Mouse (Mus musculus) urinary bladder, postnatal 10 days (tissue): ENCODE data around the gene Hist2h3b.
"Not testable (repeated sequence)": the region's sequence is repeated elsewhere in the genome, so short reads cannot be mapped to it uniquely, and the experiment has no call there.

Experiments used
- DNase-seq: peaks from one replicate; pipeline ENCODE4 v3.0.0; 2022; ENCODE audit warnings: low spot score

The Hist2h3b gene

DNA sequence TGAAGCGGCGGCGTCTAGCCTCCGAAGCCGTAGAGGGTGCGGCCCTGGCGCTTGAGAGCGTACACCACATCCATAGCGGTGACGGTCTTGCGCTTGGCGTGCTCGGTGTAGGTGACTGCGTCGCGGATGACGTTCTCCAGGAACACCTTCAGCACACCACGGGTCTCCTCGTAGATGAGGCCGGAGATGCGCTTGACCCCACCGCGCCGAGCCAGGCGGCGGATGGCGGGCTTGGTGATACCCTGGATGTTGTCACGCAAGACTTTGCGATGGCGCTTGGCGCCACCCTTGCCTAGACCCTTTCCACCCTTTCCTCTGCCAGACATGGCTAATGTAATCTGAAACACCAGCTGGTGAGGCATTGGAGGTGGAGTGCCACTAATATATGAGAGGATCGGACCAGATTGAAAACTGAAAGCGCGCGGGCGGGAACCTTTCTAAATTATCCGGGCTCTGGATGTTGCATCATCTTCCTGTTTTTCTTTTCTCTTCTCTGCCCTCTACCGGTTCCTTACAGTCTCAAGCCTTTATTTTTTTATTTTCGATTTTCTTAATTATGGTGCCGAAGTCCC is 5.4 kb upstream of the Hist2h3b start, which contains the start of gene Hist2h4:
Gene Hist2h4 (minus strand): TSS at position 333 of the 572 bp plus-strand sequence.
- peak; percentile 83 for DNase-seq

DNA sequence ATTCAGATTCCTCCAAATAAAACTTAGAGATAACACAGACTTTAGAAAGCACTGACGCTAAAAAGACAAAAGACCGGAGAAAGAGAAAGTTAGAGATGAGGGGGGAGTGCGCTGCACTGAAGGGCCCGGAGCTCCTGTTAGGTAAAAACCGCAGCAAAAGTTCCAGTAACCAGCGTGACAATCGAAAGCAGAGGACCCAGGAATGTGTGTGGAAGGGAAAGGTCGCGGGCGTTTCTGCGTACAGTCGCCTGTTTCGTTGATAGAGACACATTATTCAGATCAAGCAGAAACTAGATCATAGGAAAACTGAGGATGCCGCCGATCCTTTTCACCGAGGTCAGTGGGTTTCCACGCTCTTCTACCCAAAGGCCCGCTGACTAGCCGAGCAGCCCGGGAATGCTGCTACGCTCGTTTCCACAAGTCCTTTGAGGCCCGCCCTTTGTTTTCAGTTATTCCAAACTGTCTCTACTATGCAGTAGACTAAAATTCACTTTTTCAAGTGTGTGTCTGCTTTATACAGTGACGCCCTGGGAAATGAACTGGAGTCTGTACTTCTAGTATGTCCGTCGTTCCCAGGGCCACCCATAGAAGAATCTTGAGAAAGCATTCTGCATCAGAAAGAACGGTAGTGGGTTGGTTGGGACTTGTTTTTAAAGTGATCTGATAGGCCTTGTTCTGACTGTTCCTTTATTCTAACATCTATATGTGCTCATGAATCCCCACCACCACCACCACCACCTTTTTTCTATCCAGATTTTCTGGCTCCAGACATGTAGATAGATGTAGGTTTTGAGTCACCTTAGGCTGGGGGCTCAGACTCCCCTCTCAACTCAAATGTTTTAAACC is 4.7 kb upstream of the Hist2h3b start:
- DNase-seq = no peak

DNA sequence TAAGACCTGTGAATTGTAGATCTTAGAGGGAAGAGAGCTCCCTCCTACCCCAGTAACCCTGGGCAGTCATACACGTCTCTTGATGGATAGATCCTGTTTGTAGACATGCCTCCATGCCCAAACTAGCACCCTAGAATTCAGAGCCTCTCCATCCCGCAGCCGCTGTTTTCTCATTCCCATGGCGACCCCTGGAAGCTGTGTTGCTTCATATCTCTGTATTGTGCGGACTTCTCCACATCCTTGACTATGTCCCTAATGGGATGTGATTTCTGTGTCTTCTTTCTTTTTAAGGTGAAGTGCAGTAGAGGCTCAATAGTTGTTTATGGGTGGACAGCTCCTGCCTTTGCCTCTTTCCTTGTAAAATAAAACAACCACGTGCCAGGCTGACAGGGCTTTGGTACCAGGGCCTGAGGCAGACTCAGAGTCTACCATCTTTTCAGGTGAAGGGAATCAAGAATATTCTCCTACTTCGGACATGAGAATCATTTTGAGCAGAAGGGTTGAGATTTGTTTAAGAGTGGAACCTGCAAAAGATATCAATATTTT is 4.0 kb upstream of the Hist2h3b start:
- DNase-seq = no peak

DNA sequence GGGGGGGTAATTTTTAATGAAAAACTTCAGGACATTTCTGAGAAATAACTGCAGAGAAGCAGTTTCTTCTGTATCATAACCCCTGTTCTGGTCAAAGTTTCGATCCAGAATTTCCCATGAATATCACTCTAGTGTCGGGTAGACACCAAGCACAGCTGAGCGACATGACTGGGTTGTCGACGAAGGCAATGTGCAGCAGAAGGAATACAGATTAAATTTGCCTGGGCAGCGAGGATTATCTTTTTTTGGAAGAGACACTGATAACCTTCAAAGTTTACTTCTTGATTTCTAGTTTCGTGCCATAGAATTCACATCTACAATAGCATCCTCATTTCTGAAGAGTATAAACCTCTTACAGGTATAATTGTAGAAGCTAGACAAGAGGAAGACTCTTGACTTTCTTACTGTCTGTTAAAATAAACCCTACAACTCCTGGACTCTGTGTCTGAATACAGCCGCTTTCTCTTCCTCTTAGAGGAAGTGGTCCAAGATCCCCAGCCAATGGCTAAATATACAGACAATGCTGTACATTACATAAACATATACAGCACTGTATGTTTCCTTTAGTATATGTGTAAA is 2.2 kb upstream of the Hist2h3b start:
- no peak for DNase-seq

DNA sequence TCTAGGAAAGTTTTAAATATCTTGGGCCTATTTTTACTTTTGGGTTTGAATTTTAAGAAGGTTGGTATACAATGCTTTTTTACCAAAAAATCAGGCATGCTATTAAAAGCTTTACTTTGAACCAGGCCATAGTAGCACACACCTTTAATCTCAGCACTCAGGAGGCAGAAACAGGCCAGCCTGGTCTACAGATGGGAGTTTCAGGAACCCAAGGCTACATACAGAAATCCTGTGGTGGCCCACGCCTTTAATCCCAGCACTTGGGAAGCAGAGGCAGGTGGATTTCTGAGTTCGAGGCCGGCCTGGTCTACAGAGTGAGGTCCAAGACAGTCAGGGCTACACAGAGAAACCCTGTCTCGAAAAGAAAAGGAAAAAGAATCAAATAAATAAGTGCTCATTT is 913 bp upstream of the Hist2h3b start:
- no peak for DNase-seq

DNA sequence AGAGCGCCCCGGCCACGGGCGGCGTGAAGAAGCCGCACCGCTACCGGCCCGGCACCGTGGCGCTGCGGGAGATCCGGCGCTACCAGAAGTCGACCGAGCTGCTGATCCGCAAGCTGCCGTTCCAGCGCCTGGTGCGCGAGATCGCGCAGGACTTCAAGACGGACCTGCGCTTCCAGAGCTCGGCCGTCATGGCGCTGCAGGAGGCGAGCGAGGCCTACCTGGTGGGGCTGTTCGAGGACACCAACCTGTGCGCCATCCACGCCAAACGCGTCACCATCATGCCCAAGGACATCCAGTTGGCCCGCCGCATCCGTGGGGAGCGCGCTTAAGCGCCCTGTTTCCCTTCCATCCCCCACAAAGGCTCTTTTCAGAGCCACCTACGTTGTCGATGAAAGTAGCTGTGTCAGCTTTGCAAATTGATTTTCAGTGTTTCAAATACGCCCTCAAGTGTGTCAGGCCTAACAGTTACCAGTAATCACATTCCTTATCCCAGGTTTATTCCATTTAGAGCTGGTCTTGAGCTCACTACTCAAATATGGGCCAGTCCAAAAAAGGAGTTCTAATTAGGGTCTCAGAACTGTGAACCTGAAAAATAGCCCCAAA is 423 bp downstream of the Hist2h3b start:
- DNase-seq = not testable (repeated sequence)

DNA sequence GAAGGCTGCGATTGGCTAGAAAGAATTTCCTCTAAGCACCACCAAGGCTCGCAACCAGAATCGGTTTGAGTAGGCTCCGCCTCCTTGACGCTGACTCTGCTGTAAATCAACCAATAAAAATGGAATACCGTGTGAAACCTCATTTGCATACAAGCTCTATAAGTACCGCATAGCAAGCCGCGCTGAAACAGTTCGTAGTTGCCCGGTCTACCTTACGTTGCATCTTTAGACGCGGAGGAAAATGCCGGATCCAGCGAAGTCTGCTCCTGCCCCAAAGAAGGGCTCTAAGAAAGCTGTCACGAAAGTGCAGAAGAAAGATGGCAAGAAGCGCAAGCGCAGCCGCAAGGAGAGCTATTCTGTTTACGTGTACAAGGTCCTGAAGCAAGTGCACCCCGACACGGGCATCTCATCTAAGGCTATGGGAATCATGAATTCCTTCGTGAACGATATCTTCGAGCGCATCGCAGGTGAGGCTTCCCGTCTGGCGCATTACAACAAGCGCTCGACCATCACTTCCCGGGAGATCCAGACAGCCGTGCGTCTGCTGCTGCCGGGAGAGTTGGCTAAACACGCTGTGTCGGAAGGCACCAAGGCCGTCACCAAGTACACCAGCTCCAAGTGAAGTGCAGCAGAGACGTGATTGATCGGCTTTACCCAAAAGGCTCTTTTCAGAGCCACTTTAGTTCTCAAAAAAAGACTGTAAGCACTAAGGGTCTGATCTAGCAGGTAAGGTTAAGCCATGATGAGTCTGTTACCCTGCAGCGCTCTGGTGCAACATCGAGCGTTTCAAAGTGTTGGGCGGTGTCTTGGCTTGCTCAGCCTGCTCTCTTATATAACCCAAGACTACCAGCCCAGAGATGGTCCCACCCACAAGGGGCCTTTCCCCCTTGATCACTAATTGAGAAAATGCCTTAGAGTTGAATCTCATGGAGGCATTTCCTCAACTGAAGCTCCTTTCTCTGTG is 1.3 kb downstream of the Hist2h3b start, which contains the start of gene Hist2h2bb:
Gene Hist2h2bb (plus strand): TSS at position 242 of the 964 bp plus-strand sequence.
- DNase-seq = peak; percentile 33

DNA sequence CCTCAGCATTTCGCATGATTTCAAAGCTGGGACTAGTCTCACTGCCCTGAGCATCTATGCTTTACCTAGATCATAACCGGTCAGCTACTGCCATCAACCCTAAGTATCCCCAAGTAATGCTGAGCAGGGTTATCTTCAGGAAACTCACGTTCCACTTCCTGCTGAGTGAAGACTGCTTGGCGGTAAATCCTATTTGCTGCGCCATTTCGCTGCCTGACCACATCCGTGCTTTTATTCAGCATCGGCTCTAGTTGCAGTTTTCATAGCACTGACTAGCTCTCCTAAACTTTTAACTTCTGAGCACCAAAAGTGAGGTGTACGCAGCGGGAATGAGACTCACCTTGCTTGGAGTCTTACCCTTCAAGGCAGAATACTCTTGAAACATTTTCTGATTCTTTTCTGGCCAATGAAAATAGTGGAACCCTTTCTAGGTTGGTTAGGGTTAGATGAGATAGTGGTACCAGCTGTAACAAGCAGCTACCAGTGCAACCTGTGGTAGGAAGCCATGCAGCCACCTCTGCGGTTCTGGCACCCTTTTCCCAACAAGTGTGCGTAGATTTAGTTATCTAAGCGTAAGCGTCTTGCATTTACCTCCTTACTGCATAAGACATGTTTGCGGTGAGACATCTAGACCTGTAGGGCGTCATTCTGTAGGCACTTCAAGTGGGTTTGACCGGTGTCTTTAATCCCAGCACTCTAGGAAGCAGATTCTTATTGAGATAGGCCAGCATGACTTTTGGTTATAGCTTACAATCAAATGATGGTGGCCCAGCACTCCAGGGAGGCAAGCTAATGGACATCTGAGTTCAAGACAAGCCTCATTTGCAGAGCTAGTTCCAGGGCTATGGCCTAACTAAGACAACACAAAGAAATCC is 5.4 kb downstream of the Hist2h3b start:
- DNase-seq = no peak

DNA sequence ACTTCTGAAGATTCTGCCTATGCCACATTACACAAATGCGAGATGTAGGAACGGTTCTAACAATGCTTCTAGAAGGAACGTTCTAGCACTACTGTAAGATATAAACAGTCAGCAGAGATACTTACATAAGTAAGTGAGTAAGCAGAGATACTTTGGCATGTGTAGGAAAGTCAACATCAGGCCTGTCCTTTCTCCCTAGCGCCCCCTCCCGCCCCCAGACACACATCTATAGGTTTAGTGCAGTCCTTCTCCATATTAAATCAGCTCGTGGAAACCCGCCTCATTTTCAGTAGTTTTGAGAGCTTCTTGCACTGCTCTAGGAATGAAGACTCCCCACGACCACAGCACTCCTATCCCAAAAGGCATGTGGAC is 9.0 kb downstream of the Hist2h3b start:
- DNase-seq = no peak

DNA sequence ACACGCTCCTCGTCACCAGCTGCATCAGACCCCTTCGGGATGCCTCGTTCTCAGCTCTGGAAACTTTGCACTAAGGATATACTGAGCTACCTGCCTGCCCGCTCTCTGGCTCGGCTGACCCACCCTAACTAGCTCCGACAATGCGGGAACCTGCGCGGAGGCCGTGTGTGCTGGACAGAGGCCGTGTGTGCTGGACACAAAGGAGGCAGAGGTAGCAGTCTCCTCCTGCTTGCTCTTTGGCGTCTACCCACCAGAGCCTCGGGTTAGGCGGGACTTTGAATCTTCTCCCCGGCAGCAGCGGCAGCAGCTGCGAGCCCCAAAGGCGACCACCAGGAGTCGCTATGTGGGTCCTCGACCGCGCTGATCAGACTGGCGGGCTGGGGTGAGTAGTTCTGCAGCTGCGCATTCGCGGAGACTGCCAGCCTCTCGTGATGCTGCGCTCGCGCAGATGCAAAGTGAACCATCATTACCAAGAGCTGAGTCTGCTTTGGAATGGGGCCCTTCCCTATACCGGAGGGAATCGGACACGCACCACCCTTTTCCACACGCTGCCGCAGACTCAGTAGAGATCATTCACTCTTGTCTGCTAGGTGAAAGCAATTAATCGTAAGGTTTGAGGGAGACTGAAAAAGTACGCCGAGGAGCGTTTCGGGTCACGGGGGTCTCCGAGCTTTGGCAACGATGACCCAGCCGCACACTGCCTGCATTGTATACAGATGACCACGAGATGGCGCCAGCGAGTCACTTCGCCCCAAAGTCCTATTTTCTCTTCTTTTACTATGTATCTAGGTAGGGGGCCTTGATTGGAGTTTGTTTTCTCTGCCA is 9.6 kb downstream of the Hist2h3b start:
- peak; percentile 70 for DNase-seq

DNA sequence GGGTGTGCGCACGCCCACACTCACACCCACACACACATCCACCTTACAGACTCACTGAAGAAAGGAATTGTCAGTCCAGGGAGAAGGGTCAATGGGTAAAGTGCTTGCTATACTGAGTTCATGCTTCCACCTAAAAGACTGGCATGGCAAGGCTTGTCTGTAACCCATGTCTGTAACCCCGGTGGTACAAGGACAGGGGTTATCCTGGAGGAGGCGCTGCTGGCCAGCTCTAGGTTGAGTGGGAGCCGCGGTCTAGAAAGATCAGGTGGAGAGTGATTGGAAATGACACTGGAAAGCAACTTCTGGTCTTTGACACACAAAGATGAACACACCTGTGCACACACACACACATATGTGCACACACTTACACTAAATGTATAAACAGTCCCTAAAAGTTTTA is 12.2 kb downstream of the Hist2h3b start:
- no peak for DNase-seq

DNA sequence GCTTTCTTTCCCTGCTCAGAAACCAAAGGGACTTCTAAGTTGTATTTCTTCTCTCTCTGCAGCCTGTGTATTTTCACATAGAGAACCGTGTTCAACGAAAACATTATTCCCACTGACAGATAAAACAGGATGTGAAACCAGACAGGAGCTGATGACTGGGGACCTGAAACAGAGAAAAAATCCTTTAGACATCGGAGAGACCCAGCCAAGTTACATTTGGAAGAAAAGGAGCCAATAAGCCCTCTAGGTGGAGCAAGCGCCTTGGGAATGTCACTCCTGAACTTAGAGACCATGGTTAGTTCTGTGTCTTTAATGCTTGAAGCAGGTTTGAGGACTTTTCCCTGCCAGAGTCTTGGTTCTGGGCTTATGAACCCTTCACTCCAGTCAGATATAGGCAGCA is 16.0 kb downstream of the Hist2h3b start:
- DNase-seq = no peak

DNA sequence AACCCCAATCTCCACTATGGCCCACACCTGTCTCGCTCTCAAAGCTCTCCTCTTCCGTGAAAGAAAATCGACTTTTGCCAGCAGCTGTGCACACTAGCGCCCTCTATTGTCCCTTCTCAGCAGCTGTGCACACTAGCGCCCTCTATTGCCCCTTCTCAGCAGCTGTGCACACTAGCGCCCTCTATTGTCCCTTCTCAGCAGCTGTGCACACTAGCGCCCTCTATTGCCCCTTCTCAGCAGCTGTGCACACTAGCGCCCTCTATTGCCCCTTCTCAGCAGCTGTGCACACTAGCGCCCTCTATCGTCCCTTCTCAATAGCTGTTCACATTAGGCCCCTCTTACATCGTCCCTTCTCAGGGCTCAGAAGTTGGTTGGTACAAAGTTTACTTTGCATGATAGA is 18.9 kb downstream of the Hist2h3b start:
- not testable (repeated sequence) for DNase-seq

DNA sequence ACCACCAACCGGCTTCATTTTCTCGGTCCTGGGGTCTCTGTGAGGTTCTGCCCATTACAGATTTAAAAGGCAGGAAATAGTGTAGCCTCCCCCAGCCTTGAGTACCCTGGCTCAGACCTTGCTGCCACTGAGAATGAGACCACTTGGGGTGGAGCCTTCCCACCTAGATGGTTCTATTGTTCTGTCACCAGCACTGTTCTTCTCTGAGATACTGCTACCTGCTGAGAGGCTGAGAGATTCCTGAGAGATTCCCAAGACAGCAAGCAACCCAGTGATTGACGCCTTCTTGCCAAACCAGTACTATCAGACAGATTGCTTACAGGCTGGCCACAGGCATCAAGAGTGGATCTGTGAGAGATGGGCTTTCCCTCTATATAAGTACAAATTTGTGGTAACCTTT is 20.7 kb downstream of the Hist2h3b start:
- DNase-seq = no peak

DNA sequence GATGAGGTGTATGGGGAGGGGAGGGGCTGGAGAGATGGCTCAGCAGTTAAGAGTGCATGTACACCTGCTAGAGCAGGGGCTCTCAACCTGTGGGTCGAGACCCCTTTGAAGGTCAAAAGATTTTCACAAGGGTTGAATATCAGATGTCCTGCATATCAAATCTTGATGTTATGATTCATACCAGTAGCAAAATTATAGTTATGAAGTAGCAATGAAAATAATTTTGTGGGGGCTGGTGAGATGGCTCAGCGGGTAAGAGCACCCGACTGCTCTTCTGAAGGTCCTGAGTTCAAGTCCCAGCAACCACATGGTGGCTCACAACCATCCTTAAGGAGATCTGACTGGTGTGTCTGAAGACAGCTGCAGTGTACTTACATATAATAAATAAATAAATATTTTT is 22.3 kb downstream of the Hist2h3b start:
- DNase-seq = not testable (repeated sequence)

DNA sequence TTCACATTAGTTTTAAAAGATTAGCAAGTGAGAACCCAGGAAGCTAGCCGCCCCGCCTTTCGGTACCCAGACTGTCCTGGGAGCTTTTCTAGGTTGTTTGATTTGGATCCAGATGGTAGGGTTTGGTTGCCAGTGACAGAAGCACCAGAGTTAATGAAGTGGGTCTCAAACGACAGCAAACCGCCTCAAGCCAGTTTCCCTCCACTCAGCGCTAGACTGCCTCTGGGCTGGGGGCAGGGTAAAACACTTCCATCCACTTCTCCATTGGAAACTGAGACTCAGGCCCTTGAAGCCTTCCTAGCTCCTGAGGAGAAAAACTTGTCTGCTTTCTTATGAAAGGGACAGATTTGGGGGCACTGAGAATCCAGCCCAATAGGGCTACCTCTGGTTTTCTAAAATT is 24.2 kb downstream of the Hist2h3b start:
- no peak for DNase-seq

DNA sequence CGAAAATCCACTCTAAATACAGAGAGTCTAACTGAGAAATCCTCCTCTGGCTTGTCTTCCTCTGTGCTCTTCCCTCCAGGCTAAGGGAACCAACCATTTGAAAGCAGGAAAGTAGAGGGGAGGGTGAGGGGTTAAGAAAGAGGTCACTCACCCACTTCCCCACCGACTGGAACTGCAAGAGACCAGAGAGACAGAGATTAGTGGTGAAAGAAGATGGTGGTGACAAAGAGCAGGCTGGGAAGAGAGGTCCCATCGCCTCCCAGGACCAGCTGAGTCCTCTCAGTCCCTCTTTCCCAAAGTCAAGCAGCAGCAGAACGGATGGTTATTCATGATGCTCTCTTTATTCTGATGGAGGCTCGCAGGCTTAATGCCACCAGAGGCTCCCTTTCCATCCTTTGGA is 24.9 kb downstream of the Hist2h3b start:
- no peak for DNase-seq

DNA sequence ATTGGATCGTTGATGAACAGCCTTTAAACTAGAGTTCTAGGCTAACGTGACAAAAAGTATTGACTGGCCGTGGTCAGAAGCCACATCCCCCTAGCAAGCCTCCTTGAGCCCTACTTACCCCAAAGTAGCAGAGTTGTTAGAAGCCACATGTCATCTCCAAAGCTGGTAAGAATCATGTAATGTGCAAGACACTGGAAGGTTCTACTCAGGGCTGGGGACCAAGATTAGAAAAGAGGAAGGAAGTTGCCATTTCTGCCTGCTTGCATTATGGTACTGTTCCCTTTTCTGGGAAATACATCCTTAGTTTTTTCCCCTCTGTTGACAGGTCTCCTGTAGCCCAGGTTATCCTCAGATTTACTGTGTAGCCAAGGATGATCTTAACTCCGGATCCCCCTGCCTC is 25.3 kb downstream of the Hist2h3b start, which contains the start of gene Fcgr1:
Gene Fcgr1 (minus strand): TSS at position 183 of the 400 bp plus-strand sequence.
- DNase-seq = no peak

DNA sequence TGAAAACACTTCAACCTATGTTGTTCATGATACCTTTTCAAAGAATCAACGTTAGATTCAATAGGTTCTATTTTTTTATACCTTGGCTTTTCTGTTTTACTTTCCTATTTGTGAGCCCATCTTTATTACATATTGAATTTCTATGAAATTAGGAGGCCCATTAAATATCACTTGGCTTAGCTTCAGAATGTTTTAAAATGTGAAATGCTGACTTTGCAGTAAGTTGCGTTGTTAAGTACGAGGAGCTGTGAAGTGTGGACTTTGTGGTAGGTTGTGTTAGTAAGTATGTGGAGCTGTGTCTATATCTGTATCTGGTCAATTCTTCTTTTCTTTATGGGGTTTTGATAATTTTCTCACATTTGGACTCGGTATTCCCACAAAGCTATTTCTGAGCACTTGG is 29.9 kb downstream of the Hist2h3b start:
- no peak for DNase-seq
